Mouse (Mus musculus) cerebellum, adult 18-20 months (tissue): Measurements from ENCODE around the gene Homer2.

Experiments used
- DNase-seq, 2 experiments: peaks; one replicate each; pipeline ENCODE4 v3.0.0; 2021

Gene Homer2

DNA sequence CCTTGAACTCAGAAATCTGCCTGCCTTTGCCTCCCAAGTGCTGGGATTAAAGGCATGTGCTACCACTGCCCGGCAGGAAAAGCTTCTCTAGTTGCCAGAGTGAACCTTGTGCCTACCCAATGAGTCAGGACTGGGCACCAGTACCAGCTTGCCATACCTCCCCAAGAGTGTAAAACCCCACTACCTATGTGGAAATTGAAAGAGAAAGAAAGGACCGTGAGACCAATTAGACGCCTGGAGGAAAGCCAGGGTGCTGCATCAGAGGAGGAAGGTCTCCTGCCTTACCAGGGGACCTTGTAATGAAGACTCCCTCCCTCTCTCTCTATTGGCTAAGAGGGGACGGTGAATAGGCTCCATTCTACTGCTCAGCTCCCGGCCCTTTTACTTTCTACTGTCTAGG lies 59.4 kb downstream of the Homer2 start:
- DNase-seq: no peak

DNA sequence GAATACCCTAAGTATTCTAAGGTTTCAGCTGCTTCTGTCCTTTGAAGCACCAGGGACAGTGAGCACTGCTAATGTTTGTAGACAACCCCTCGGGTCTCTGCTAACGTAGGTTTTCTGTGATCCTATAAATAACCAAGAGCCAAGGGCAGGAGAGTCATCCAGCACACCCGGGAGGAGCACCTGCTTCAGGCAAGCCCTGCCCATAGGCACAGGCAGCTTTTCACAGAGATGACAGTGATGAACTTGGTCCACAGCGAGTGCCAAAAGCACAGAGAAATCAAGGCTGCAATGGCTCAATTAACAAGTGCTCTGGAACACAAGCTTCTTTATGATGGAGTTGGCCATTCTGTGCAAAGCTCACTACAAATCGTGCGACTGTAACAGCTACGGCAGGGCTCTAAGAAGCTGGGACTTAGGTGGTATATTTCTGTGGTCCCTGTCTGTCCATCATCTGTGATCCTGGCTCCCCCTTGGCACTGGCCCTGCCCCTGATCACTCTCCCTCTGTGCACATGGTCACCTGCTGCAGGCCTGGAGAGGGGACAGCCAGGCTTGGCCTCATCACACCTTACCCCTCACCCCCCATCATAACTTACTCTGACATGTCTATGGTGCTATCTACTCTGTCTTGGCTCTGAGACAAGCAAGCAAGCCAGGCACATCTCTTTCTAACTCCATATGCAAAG lies 62.6 kb downstream of the Homer2 start:
- peak; percentile 58 to 69 for DNase-seq

DNA sequence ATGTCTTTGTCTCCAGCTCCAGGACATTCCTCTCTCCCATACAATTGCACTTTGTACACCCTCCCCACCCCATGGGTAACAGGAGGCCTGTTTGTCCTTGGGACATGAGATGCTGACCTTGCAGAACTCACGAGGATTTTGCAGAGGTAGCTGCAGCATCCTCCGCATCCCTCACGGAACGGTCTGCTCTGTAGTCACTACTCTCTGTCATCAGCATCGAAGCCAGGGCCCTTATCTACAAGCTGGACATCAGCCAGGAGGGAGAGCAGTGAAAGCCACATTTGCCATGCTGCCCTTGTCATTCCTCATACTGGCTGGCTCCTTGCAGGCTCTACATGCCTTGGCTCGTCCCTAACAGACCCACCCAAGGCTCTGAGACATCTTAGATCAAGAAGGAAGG lies 66.2 kb downstream of the Homer2 start:
- DNase-seq: no peak

GRCm38 (mm10) chr7:81632586-81632985 lies 74.7 kb downstream of the Homer2 start:
- no peak for DNase-seq

DNA sequence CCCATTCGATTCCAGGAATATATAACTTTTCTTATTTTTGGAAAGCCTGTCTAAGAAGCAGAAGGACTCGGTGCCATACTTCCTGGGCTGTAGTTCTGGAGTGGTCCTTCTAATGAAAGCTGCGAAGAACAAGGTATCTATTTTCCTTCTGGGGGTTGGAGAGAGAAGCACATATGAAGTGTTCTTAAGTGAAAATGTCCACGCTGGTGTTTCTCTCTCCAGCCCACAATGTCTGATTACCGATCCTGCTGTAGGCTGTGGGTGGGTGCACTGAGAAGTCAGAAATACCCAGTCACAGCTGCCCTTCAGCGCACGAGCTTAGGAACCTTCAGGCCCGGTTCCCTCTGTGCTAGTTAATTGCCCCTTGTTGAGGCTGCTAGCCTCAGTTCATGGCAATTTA lies 76.1 kb downstream of the Homer2 start:
- no peak for DNase-seq

DNA sequence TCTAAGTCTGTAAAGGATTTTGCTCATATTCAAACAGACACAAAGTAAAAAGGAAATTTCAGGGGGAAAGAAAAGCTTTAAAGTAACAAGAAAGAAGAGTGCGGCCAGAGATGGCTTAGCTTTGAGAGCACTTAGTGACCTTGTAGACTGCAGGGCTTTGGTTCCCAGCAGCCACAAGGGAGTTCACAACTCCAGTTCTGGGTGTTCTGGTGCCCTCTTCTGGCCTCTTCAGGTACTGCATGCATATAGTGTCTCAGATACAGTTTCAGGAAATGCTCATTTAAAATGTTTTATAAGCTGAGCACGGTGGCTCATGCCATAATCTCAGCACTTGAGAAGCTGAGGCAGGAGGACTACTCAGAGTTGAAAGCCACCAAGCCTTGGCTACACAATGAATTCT lies 80.9 kb downstream of the Homer2 start:
- DNase-seq: no peak

DNA sequence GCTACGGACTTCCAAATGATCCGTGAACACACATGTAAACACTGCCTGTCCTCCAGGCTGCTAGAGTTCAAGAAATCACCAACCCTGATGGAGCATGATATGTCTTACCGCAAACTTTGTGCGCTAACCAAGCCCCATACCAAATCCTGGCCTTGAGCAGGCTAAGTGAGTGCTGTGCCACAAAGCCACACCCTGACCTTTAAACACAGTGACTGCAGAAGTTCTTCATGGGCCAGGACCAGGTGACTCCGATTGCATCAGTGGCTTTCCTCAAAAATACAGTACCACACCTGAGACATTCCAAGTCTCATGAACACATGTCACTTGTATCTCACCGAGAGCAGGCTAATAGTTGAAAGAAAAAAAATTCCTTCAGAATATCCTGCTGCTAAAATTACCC lies 83.6 kb downstream of the Homer2 start:
- DNase-seq: no peak

GRCm38 (mm10) chr7:81622793-81623192 lies 84.5 kb downstream of the Homer2 start:
- DNase-seq: no peak

GRCm38 (mm10) chr7:81615031-81615430 lies 92.3 kb downstream of the Homer2 start:
- no peak for DNase-seq

GRCm38 (mm10) chr7:81612856-81613635 lies 94.3 kb downstream of the Homer2 start:
- no peak for DNase-seq

DNA sequence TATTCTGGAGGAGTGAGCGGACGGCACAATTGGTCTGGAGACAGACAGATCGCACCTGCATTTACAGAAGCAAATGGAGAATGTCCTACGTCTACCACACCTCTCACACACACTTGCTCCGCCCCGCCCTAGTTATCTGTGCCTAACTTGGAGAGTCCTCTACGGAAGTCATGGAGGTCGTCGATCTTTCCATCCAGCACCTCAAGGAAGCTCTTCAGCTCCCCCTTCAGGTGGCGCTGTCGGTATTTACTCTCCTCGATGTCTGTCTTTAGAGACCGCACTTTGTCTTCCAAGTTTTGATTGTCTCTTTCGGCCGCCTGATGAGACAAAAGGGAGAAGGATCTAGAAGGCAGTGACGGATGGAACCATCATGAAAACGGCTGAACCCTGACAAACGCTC lies 97.2 kb downstream of the Homer2 start:
- DNase-seq: peak in 1 of 2 experiments; percentile 8

- no peak for DNase-seq
These were observed 100.9 kb downstream of the Homer2 start for GRCm38 (mm10) chr7:81606452-81606851.

DNA sequence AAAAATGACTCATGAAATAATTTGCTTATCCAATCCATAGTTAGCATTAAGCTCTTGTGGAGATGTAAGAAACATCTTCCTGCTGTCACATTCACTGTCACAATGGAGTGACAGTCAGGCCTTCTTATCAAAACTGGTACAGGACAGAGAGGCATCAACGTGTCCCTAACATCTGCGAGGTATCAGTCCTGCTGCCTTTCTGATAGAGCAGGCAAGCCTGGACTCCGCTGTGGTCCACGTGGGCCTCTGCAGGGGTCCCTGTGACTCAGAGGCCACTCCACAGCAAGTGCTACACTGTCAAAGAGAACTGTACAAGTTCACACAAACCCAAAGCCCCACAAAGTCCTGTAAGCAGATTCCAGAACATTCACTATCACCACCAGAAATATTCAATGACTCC lies 101.8 kb downstream of the Homer2 start:
- no peak for DNase-seq

DNA sequence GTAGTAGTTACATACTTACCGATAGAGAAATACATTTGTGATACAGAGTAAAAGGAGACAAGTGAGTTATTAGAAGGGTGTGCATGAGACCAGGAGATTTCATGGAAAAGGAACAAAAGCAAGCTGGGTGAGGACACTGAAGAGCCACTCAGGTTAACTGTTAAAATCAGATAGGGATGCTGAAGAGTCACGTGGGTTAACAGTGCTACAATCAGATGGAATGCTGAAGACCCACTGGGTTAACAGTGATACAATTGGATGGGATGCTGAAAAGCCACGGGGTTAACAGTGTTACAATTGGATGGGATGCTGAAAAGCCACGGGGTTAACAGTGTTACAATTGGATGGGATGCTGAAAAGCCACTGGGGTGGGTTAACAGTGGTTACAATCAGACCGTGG lies 102.3 kb downstream of the Homer2 start:
- no peak for DNase-seq

DNA sequence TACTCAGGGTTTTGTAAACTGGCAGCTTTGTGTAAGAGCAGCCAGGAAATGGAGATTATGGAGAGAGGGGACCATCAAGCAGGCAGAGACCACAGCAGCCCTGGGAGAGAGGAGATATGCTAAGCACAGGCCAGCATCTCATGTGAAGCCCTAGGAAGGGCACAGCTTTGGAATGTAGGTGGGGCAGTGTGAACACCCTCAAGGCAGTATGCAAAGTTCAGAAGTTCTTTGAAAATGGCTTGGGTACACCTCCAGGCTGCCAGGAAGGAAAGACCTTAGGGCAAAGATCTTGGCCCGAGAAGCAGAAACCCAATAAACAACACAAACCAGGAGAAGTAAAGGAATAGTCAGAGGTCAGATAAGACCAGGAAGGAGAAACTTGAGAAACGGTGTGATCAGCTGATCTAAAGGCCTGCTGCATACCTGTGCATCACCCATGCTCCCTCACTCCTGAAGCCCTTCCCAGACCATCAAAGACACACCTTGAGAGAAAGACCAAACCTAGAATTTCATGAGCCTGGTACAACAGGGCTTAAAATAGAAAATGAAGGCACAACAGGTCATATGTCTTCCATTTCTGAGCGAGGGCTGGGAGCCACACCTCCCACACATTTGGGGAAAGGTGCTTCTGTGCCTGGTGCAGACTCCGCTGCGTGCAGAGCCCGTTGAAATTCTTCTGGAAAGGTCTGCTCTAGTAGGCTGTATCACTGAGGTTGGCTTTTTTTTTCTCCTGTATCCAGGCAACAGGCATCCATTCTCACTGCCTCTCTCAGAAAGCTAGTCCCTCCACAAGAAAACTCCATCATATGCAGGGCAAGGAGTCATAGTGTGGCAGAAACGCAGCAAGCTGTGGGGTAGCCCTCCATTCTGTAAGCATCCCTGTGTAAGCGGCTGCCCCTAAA lies 107.7 kb downstream of the Homer2 start:
- no peak for DNase-seq

DNA sequence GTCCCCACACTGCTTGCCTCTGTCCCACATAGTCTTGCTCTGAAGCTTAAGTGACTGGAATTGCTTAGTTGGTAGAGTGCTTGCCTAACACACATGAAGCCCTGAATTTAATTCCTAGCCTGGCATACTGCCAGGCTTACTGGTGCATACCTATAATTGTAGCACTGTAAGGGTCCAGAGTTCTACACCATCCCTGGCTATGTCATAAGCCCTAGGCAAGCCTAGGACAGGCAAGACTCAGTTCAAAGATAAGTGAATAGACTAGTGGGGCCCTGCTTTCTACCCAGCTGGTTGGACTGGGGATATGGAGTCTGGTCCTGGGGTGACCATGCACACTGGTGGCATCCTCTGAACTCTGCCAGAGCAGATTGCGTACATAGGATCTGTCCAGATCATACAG lies 109.7 kb downstream of the Homer2 start:
- no peak for DNase-seq

DNA sequence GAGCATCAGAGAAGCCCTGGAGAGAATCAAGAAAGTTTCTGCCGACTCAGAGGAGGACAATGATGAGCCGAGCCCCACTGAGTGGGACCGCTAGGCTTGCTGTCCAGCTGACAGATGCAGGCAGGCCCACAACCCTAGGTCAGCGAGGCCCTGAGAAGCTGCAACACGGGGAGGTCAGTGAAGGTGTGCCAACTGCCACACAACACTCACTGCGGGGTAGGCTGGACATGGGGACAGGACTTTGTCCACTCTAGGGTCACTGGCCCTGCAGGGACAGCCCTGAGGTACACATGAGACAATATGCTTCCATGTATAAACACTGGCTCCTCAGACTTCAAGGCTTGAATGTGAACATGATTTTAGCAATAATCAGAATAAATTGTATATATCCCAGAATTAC lies 111.2 kb downstream of the Homer2 start:
- no peak for DNase-seq

DNA sequence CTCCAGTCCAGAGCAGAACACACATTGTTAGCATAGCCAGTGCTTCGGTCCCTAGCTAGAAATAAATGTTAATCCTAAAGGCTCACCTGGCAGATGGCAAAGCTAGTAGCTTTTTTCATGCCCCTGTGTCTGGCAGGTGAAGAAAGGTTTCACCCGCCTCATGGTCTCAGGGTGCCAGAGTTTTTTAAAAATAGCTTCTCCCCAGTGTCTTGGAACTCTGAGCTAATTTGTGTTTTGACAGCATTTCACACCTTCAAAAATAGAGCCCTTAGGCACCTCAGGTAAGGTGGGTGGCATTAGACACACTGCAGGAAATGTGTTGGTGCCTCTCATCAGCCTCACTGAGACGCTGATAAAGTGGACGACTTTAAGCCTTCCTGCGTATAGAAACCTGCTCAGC lies 112.3 kb downstream of the Homer2 start:
- no peak for DNase-seq

GRCm38 (mm10) chr7:81593387-81593786 lies 113.9 kb downstream of the Homer2 start:
- DNase-seq: no peak

DNA sequence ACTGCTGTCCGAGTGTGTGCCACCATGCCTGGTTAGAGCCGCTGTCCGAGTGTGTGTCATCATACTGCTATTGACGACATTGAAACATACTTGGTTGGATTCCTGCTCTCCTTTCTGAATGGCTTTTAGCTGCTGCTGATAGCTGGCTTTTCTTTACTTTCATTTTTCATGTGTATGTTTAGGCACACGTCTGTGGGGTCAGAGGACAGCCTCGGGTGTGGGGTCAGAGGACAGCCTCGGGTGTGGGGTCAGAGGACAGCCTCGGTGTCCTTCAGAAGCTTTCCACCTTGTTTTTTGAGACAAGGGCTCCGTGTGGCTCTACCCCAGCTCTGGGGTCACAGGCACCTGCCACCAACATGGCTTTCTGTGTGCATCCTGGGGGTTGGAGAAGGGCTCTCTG lies 114.6 kb downstream of the Homer2 start:
- DNase-seq: no peak

DNA sequence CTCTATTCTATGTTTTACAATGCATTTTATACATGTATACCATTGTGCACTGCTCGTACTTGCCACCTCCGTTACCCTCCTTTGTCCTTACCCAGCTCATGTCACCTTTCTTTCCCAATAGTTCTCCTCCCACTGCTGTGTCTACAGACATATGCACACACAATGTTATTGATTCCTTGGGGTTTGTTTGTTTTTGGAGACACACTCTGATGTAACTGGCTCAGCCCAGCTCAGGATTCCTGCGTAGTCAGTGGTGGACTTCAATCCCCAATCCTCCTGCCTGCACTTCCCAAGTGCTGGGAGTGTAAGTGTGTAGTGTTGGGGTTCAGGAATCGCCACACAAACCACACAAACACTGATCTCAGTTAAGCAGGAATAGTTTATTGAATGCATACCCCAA lies 120.1 kb downstream of the Homer2 start:
- no peak for DNase-seq

DNA sequence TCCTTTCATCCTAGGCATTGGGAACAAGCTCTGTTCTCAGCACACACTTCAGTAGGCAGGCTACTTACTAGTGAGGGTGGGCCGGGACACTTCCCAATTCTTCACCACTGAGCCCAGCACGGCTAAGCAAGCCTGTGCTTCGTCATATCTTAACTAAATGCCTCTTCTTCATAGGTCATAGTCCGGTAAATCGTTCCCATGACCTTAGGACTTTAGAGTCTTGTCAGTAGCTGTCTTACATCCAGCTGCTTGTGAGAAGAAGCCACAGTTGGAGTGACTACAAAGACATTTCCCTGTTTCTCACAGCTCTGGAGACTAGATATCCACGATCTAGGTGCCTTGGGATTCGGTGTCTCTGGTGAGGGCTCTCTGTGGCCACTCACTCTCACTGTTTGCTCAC lies 122.0 kb downstream of the Homer2 start:
- DNase-seq: no peak

GRCm38 (mm10) chr7:81583512-81583911 lies 123.8 kb downstream of the Homer2 start:
- no peak for DNase-seq

GRCm38 (mm10) chr7:81579312-81579711 lies 128.0 kb downstream of the Homer2 start:
- no peak for DNase-seq
